Mouse (Mus musculus) stomach, embryonic 15.5 days (tissue): ENCODE data around the gene Rab11fip5. TPM values are rescaled to one million over a fixed set of nuclear protein-coding genes. Genes with fewer than 3 reads are reported as not detected.

Experiments
- ATAC-seq: fragments of 200-750 bp; cut with Nextera tagmentation; 2 replicates; pipeline ENCODE4 v1.8.0; 2017; ENCODE audit warnings: low read depth, moderate number of reproducible peaks, moderate TSS enrichment; ENCODE audit not compliant: insufficient read depth, low FRiP score
- H3K27ac ChIP-seq: fragments of 300-500 bp; sonication (generic); 2 replicates; pipeline ENCODE4 v1.5.1; 2015; ENCODE audit warnings: mild to moderate bottlenecking, inconsistent platforms
- H3K27me3 ChIP-seq: fragments of 300-500 bp; sonication (generic); replicated peaks from 2 replicates; pipeline ENCODE4 v1.6.1; 2015; ENCODE audit warnings: inconsistent platforms
- H3K36me3 ChIP-seq: fragments of 300-500 bp; sonication (generic); 2 replicates; pipeline ENCODE4 v1.6.1; 2015; ENCODE audit warnings: inconsistent platforms
- H3K4me1 ChIP-seq: fragments of 300-500 bp; sonication (generic); 2 replicates; pipeline ENCODE4 v1.6.1; 2015; ENCODE audit warnings: inconsistent platforms
- H3K4me2 ChIP-seq: fragments of 300-500 bp; sonication (generic); 2 replicates; pipeline ENCODE4 v1.6.1; 2015; ENCODE audit warnings: mild to moderate bottlenecking, inconsistent platforms
- H3K4me3 ChIP-seq: fragments of 300-500 bp; sonication (generic); replicated peaks from 2 replicates; pipeline ENCODE4 v1.5.1; 2015; ENCODE audit warnings: inconsistent platforms
- H3K9ac ChIP-seq: fragments of 300-500 bp; sonication (generic); 2 replicates; pipeline ENCODE4 v1.6.1; 2015; ENCODE audit warnings: inconsistent platforms
- H3K9me3 ChIP-seq: fragments of 300-500 bp; sonication (generic); 2 replicates; pipeline ENCODE4 v1.6.1; 2016; ENCODE audit warnings: inconsistent platforms
- WGBS: fragments of 180-500 bp; shearing (Covaris S2); methylation state at CpG from one replicate; pipeline ENCODE4 v1.1.7; 2015; 5-methylcytosine and 5-hydroxymethylcytosine counted together
- polyA plus RNA-seq: library from polyadenylated mRNA; unstranded; fragments of >200 nt; fragmentation: Nextera tagmentation; extraction: Ambion mirVana; gene quantifications from 2 replicates; pipeline ENCODE4 v1.2.1, GENCODE M21; 2015

The Rab11fip5 gene
- polyA plus RNA-seq, 1 experiment from 2014 or later, result 11.1 TPM

DNA sequence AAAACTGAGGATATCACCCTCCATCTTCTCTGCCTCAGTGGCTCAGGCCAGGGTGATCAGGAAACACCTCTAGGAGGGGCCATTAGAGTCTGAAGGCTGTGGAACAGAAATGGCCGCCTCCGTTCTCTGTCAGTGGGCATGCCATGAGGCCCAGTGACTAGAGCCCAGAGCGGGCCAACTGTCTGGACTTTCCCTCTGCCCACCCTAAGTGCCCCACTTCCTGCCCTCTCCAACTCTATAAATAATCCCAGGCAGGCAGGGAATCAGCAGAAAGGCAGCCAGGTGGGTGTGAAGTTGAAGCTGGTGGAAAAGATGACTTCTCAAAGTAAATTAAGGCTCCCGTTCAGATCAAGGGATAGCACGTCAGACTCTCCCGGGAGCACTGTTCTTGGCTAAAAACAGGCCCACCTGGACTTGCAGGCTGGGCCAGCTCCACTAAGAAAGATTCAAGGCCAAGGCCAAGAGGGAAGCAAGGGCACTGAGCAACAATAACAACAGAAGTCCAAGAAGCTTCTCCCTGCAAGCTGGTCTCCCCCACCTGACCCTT lies 2.5 kb downstream of the Rab11fip5 start:
- 80% methylated on average over 6 of the region's 6 CpGs for WGBS
- H3K9me3 ChIP-seq, result no peaks in the 10 kb centered on the region
- H3K36me3 ChIP-seq, result no peaks in the 10 kb centered on the region
- H3K27ac ChIP-seq, result no peak overlapping the region
- peak overlapping the region; percentile 92 for H3K4me2 ChIP-seq
- H3K27me3 ChIP-seq, result no peaks in the 10 kb centered on the region
- H3K4me1 ChIP-seq, result peaks cover 41% of the 10 kb centered on the region
- no peak overlapping the region for H3K9ac ChIP-seq
- no peak for ATAC-seq
- H3K4me3 ChIP-seq, result no peak overlapping the region

DNA sequence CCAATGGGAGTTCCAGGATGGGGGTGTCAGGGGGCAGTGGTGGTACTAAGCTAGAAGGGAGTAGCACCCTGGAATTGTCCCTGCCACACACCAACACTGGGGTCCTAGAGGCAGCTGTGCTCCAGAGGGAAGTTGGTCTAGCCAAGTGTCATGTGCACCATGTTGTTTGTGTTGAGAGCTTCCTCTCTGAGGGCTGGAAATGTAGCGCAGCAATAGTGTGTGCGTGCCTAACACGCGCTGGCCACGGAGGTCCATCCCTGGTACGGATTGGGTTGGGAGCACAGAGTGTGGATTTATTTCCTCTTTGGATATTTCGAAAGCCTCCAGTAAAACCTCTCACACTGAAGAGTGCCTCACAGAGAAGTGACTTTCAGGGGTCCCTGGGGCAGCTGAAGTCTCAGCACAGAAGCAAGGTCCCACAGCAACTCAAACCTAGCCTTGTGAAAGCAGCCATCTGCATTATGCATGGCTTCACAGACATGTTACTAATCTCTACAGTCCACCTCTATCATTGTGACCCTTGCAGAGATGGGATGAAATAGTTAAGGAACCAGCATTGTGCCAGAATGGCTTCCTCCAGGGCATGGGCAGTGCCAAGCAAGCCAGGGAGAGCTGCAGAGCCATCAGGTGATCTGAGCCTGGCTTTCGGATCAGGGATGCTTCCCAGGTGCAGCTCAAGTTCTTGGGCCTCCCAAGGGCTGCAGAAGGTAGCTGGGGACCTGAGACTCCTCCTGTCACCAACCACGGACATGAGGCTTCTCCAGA lies 3.6 kb downstream of the Rab11fip5 start:
- H3K9me3 ChIP-seq, result no peaks in the 10 kb centered on the region
- H3K36me3 ChIP-seq, result no peaks in the 10 kb centered on the region
- no peak overlapping the region for H3K9ac ChIP-seq
- H3K27me3 ChIP-seq, result no peaks in the 10 kb centered on the region
- H3K4me2 ChIP-seq, result no peak overlapping the region
- H3K4me3 ChIP-seq, result no peak overlapping the region
- 86% methylated on average over 9 of the region's 9 CpGs for WGBS
- no peak for ATAC-seq
- no peak overlapping the region for H3K27ac ChIP-seq
- peaks cover 49% of the 10 kb centered on the region for H3K4me1 ChIP-seq

DNA sequence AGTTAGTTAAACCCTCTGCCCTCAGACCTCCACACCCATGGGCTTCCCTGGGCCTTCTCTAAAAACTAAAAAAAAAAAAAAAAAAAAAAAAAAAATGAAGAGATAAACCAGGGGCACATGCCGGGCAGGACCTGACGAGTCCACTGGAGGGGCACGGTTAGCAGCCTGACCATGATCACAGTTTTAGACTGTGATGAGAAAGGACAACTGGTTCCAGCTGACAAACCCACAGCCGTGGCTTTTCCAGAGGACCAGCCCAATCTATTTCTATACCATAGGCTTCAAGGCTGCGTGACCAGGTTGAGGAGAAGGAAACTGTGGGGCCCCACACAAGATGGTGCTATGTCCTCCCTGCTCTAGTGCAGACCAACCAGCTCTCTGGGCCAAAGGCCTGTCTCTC lies 4.4 kb downstream of the Rab11fip5 start:
- Histone ChIP-seq H3K9ac (no peak overlapping the region), H3K4me3 (no peak overlapping the region), H3K9me3 (no peaks in the 10 kb centered on the region), H3K36me3 (no peaks in the 10 kb centered on the region), H3K4me2 (no peak overlapping the region), H3K27me3 (no peaks in the 10 kb centered on the region), H3K4me1 (peaks cover 45% of the 10 kb centered on the region), H3K27ac (no peak overlapping the region)
- ATAC-seq, result no peak
- 73% methylated on average over 5 of the region's 5 CpGs for WGBS

DNA sequence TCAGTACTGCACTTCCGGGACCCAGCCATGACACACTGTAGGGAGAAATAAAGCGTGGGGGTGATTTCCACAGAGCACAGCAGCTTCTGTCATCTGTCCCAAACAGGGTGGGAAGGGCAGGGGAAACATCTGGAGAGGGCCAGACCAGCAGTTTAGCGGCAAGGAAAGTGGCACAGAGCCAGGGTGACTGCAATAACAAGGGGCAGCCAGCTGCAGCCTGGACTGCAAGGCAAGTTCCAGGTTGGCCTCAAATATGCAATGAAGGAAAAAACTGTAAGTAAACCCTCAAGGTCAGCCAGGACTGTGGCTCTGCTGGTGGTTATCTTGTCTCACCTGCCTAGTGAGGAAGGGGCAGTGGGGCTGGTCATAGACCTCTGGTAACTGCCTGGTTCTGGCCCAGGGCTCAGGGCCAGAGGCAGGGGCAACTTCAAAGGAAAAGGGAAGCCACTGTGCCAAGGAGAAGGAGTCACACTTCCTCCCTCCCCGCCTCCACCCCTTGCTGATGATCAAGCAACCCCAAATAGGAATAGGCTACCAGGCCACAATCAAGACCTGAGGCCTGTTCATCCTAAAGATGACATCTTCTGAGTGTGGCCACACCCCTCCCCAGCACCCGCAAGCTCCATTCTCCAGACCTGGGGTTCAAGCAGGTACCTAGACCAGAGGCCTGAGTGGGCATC lies 5.1 kb downstream of the Rab11fip5 start:
- H3K27me3 ChIP-seq, result no peaks in the 10 kb centered on the region
- 68% methylated on average over 5 of the region's 5 CpGs for WGBS
- peaks cover 44% of the 10 kb centered on the region for H3K4me1 ChIP-seq
- peak overlapping the region; percentile 31; the same call in 1 of the 2 replicates for H3K27ac ChIP-seq
- no peak overlapping the region for H3K9ac ChIP-seq
- no peak overlapping the region for H3K4me3 ChIP-seq
- no peaks in the 10 kb centered on the region for H3K9me3 ChIP-seq
- no peak overlapping the region for H3K4me2 ChIP-seq
- ATAC-seq, result 0 out of 2 replicates have a peak, but pooled peaks have one; percentile 16
- H3K36me3 ChIP-seq, result no peaks in the 10 kb centered on the region

DNA sequence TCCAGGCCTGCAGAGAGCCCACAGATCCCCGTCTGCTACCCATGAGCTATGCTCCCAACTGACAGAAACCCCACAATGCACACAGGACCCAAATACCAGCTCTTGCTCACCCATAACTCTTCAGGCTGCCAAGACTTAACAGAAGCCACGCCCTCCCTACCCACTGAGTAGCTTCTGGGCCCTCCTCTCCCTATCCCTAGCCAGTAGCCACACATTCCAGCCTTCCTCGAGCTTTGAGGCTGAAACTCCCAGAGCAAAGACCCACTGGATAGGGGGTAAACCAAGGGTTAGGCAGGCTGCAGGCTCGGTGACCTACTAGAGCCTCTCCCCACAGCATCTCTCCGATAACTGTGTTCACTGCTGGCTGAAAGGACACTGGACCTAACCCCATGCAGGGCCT lies 5.7 kb downstream of the Rab11fip5 start:
- Histone ChIP-seq H3K27me3 (no peaks in the 10 kb centered on the region), H3K9me3 (no peaks in the 10 kb centered on the region), H3K4me3 (no peak overlapping the region), H3K4me2 (no peak overlapping the region), H3K27ac (peak overlapping the region; percentile 31; the same call in 1 of the 2 replicates), H3K36me3 (no peaks in the 10 kb centered on the region), H3K4me1 (peaks cover 39% of the 10 kb centered on the region), H3K9ac (no peak overlapping the region)
- WGBS, result 70% methylated on average over 5 of the region's 5 CpGs
- no peak for ATAC-seq

DNA sequence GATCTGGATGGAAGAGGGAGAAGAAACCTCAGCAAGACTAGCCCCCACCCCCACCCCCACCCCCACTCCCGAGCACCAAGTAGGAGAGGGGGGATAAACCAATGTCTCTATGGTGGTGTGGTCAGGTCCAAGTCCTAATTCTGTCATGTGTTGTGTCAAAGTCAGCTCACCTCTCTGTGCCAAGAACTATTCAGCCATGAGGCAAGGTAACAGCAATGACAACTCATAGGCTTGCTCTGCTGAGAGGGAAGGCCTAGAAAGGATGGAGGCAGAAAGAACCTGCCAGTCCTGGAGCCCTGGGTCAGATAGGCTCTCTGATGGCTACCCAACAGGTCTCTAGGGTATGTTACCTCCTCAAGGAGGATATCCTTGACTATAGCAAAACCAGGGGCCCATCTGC lies 6.3 kb downstream of the Rab11fip5 start:
- H3K4me2 ChIP-seq, result no peak overlapping the region
- ATAC-seq, result no peak
- no peaks in the 10 kb centered on the region for H3K27me3 ChIP-seq
- no peaks in the 10 kb centered on the region for H3K9me3 ChIP-seq
- H3K4me1 ChIP-seq, result peaks cover 34% of the 10 kb centered on the region
- H3K9ac ChIP-seq, result no peak overlapping the region
- H3K27ac ChIP-seq, result no peak overlapping the region
- no peak overlapping the region for H3K4me3 ChIP-seq
- H3K36me3 ChIP-seq, result no peaks in the 10 kb centered on the region
- 85% methylated on average over 1 of the region's 1 CpGs for WGBS

DNA sequence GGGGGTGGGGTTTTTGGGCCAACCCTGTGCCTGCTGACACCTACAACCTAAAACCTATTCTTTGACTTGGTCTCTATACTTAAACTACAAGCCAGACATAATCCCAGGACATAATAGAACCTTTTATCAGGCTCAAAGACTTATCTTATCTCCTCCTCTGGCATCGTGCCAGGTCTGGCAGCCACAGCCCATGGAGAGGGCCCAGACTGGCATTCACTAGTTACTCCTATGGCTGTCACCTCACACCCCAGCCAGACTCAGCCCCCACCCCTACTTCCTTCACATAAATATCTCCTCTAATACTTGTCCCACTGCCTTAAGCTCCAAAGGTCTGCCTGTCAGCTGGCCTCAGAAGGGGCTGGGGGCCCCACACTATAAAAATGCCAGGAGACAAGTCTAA lies 8.0 kb downstream of the Rab11fip5 start:
- no peaks in the 10 kb centered on the region for H3K36me3 ChIP-seq
- no peak overlapping the region for H3K9ac ChIP-seq
- WGBS, result 38% methylated on average over 1 of the region's 1 CpGs
- H3K27ac ChIP-seq, result peak overlapping the region; percentile 28; the same call in 1 of the 2 replicates
- H3K27me3 ChIP-seq, result no peaks in the 10 kb centered on the region
- H3K4me1 ChIP-seq, result peaks cover 24% of the 10 kb centered on the region
- H3K4me3 ChIP-seq, result no peak overlapping the region
- ATAC-seq, result peak; percentile 59; the same call in 1 of the 2 replicates
- H3K9me3 ChIP-seq, result no peaks in the 10 kb centered on the region
- H3K4me2 ChIP-seq, result no peak overlapping the region; the same call in 1 of the 2 replicates

DNA sequence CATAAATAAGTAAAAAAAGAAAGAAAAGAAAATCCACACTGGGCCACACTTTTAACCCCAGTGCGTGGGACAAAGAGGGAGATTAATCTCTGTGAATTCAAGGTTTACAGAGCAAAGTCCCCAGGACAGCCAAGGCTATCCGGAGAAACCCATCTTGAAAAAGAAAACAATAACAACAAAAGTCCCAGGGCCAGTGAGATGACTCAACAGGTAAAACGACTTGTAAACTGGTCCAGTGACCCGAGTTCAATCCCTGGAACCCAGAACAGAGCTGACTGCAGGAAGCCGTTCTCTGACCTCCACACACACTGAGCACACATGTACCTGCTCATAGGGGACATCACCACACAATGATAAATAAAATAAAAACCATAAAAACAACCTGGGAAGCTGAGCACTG lies 10.0 kb downstream of the Rab11fip5 start:
- H3K27me3 ChIP-seq, result no peaks in the 10 kb centered on the region
- no peak overlapping the region for H3K4me2 ChIP-seq
- WGBS, result 59% methylated on average over 5 of the region's 5 CpGs
- H3K27ac ChIP-seq, result no peak overlapping the region
- H3K4me3 ChIP-seq, result no peak overlapping the region
- no peak overlapping the region for H3K9ac ChIP-seq
- H3K36me3 ChIP-seq, result no peaks in the 10 kb centered on the region
- H3K4me1 ChIP-seq, result peaks cover 21% of the 10 kb centered on the region
- no peak for ATAC-seq
- H3K9me3 ChIP-seq, result no peaks in the 10 kb centered on the region

DNA sequence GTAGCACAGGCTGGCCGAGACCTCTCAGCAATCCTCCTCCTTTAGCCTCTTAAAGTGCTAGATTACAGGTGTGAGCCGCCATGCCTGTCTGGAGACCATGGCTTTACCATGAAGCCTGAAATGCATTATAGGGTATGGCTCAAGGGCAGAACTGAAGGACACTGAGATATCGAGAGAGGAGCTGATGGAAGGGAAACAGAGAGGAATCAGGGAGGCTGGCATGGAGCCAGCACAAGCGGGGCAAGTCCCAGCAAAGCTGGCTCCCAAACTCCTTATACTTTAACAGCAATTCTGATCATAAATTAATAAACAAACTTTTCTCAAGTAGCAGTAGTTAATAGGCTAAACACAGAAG lies 10.6 kb downstream of the Rab11fip5 start:
- 72% methylated on average over 4 of the region's 4 CpGs for WGBS
- Histone ChIP-seq H3K4me1 (peaks cover 16% of the 10 kb centered on the region), H3K27ac (no peak overlapping the region; the same call in 1 of the 2 replicates), H3K4me3 (no peak overlapping the region), H3K36me3 (no peaks in the 10 kb centered on the region), H3K9ac (no peak overlapping the region), H3K9me3 (no peaks in the 10 kb centered on the region), H3K4me2 (no peak overlapping the region), H3K27me3 (no peaks in the 10 kb centered on the region)
- no peak for ATAC-seq

DNA sequence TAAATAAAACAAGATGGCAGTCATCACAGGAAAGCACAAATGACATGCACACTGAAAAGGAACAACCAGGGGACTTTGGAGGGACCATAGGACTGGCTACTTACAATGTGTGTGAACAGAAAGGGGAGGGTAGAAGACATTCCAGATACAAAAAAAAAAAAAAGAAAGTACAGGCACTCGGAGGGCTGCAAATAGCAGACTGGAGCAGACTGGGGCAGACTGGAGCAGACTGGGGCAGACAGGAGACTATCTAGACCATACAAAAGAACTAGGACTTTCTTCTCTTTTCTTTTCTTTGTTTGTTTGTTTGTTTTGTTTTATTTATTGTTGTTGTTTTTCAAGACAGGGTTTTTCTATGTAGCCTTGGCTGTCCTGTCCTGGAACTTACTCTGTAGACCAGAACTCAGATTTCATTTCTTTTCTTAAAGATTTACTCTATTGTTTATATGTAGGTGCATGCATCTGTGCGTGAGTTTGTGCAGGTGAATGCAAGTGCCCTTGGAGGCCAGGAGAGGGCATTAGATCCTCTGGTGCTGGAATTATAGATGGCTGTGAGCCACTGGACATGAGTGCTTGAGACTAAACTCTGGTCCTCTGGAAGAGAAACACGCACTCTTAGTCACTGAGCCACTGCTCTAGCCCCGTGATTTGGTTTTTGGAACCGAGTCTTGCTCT lies 11.1 kb downstream of the Rab11fip5 start:
- ATAC-seq, result no peak

DNA sequence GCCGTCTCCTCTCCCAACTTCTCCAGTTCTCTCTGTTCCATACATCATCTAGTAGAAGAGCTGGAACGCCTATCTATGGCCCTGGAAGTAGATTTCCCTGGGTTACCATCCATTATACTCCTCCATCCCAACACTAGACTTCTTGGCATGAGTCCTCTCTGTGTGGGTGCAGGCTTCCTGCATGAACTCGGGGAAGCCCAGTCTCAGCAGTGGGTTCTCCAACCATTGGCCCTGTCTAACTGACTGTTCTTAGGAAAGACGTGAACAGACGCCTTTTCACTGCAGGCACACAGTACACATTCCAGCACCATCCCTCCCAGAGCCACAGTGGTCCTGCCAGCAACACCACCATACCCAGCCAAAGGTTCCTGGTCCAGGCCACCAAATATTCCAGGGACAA lies 11.8 kb downstream of the Rab11fip5 start:
- 73% methylated on average over 5 of the region's 5 CpGs for WGBS
- H3K9me3 ChIP-seq, result no peaks in the 10 kb centered on the region
- no peak overlapping the region for H3K9ac ChIP-seq
- no peak overlapping the region for H3K4me2 ChIP-seq
- no peak overlapping the region for H3K4me3 ChIP-seq
- no peak overlapping the region for H3K27ac ChIP-seq
- peaks cover 11% of the 10 kb centered on the region; the same call in 1 of the 2 replicates for H3K4me1 ChIP-seq
- H3K36me3 ChIP-seq, result no peaks in the 10 kb centered on the region
- no peak for ATAC-seq
- H3K27me3 ChIP-seq, result no peaks in the 10 kb centered on the region

More for the DNA sequence above, 11.1 kb downstream of the Rab11fip5 start:
- whole genome bisulfite sequencing, result 88% methylated on average over 5 of the region's 5 CpGs
- peaks cover 11% of the 10 kb centered on the region; the same call in 1 of the 2 replicates for H3K4me1 ChIP-seq
- H3K27me3 ChIP-seq, result no peaks in the 10 kb centered on the region
- H3K9me3 ChIP-seq, result no peaks in the 10 kb centered on the region
- H3K4me2 ChIP-seq, result no peak overlapping the region
- H3K36me3 ChIP-seq, result no peaks in the 10 kb centered on the region
- H3K9ac ChIP-seq, result no peak overlapping the region
- H3K4me3 ChIP-seq, result no peak overlapping the region
- H3K27ac ChIP-seq, result no peak overlapping the region; the same call in 1 of the 2 replicates

DNA sequence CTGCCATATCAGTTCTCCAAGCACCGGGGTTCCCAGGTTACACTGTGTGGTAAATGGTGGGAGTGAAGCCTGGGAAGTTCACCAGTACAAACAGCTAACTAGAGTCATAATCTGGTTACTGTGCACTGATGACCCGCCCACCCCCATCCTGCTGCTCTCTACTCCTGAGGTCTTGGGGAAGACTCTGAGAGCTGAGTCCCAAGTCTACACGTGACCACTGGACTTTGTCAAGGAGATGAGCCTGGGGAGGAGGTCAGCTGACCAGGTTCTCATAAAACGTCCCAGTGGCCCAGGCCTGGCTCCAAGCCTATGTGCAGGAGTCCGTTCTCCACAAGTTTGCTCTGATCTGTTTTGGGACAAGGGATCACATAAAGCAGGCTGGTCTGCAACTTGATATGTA lies 14.1 kb downstream of the Rab11fip5 start:
- Histone ChIP-seq H3K27ac (no peak overlapping the region), H3K36me3 (no peaks in the 10 kb centered on the region), H3K27me3 (no peaks in the 10 kb centered on the region), H3K9ac (no peak overlapping the region), H3K4me1 (no peaks in the 10 kb centered on the region), H3K4me3 (no peak overlapping the region), H3K4me2 (no peak overlapping the region), H3K9me3 (no peaks in the 10 kb centered on the region)
- ATAC-seq, result no peak; the same call in 1 of the 2 replicates
- 76% methylated on average over 5 of the region's 5 CpGs for WGBS
